Mouse (Mus musculus) spleen, embryonic (tissue): Measurements from ENCODE around the gene Ager.

Source experiments
- CTCF ChIA-PET: fragments of 350-600 bp; sonication (Branson Sonifier 250); formaldehyde crosslinking; loops from one replicate; lab custom pipeline; 2022; lab: Charles Lee

The Ager gene

DNA sequence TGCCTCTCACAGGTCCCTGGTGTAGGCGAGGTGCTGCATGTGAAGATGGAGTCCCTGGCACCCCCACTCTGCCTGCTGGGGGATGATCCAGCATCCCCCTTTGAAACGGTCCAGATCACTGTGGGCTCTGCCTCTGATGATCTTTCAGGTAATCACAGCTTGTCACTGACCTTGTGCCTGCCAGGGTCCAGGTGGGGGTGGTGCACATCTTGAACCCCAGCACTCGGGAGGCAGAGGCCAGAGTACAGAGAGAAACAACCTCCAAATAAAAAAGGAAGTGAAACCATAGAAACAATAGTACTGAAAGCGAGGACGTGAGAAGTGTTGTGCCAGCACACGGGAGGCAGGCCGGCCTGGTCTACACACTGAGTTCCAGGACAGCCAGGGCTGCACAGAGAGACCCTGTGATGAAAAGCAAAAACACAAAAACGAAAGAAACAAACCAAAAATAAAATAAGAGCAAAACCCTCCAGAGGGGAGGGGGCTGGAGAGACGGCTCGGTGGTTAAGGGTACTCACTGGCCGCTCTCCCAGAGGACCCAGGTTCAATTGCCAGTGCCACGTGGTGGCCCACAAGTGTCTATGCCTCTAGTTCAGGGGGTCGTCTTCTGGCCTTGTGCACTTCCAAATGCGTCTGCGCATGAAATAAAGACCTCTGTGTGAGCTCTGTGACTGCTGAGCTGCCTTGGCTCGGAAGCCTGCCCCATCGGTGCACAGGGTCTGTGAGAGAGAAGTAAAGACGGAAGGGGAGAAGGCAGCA, 51.6 kb downstream of the Ager start:
- CTCF ChIA-PET: no interaction called here
